Mouse (Mus musculus) left cerebral cortex, postnatal 14 days (tissue): ENCODE measurements at regions not wholly inside any gene's neighbourhood (a gene's known extent, or its start where the extent isn't known, plus 50 kb on each side); places are given as distances from the start of the nearest gene placed in this dataset.
A peak's percentile ranks its signal among the peaks of the same experiment; 100 is the strongest.

Experiments used
- DNase-seq, 2 experiments: peaks; one replicate each; pipeline ENCODE4 v3.0.0; 2021 to 2022; ENCODE audit warnings: low spot score in 2 of 2, mixed read lengths in 1 of 2
- intact Hi-C: fragments of 180-260 bp; cut with DNase I; formaldehyde crosslinking; loops from one replicate; pipeline ENCODE4 v1.15.1; 2025

DNA sequence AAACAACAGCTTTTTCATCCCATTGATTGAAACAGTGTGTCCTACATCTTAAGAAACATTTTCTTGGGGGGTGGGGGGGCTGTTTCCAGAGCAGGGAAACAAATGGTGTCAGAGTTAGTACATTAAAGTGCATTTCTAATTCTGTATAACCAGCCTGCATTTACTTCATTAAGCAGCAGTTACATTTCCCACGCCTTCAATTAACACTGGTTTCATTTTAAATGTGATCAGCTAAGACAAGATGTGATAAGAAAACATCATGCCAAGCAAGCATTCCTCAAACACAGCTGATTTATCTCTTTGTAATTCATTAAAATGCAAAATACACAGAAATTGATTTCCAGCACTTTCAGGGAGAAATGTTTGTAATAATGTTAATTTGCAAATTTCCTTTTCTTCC, 122.0 kb downstream of the Olfr1505 start:
- DNase-seq = no peak
- intact Hi-C loops = no loop called here

DNA sequence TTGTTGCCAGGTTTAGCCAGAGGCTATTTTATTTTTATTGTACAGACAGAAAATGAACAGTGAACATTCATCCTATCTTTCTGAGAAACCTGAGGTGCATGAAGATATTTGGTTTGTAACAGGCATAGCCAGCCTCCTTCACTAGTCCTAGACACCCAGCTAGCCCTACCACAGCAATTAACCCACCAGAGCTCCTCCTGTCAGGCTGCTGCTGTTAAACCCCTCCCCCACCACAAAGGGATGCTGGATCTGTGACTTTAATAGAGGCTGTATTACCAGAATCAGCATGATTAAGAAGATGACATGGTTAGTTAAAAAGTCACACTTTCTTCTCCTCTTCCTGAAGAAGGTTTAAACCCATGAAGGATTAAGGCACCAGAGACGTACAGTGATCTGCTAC, 122.5 kb downstream of the Olfr1505 start:
- intact Hi-C loops = no loop called here
- DNase-seq = no peak

DNA sequence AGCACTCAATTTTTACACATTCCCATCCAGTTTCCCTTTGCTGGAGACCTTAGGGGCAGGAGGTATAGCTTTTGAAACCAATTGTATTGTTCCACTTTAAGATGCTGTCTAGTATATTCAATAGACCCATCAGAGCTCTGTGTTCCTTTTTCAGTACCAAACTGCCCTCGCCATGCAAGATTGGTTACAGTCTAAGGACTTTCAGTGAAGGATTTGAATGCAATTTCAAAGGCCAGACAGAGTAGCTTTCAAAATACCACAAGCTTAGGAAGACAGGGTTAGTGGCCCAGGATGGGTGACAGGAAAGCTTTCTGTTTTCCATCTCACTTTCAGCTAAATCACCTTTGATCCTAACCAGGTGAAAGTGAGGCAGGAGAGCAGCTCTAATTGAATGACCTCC, 123.4 kb downstream of the Olfr1505 start:
- intact Hi-C loops = no loop called here
- no peak for DNase-seq

DNA sequence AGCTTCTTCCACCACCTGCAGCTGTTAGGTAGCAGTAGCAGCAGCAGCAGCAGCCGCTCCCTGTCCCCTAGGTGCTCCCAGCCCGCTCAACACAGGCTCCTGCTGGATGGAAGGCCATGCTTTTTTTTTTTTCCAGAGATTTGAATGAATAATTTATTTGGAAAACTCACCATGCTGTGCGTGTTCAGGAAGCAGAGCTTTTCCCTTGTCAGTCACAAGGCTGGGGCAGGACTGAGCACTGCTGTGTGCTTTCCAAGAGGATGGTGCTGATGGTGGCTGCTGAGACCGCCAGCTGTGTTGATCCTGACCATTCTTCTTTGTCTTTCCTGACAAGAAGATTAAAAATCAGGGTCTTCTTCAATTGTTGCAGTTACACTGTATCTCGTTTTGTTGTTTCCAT, 129.4 kb downstream of the Olfr1505 start:
- intact Hi-C loops = no loop called here
- DNase-seq = no peak

DNA sequence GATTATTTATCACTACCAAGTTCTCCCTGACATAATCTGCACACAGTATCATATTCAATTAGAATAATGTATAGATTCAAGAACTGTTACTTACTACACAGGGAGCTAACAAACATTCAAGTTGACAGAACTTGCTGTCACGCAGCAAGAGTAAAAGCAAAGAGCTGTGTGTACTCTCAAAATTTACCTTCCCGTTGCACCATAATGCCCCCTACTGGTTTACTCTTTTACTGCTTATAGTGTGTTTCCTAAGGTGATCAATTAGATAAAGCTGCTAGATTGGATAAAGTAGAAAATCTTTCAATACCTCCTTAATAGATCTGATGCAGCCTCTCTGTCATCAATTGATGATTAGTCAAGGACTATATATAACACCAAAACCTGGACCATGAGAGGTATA, 132.1 kb downstream of the Olfr1505 start:
- intact Hi-C loops = no loop called here
- no peak for DNase-seq

DNA sequence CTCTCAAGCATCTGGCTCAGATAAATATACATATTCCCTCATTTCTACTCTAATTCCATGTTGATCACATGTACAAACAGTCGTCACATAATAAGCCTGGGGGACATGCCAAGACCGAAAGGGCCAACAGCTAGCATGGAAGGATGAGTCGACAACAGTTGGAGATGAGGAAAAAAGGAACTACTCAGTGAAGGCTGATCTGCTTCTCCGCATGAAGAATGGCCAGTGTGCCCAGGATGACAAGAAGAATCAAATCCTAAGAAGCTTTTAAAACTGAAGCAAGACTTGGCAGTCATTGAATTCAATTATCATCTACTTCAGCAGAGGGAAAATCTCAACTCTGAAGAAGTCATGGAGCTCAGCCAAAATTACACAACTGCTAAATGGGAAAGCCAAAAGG, 138.7 kb downstream of the Olfr1505 start:
- DNase-seq = no peak
- intact Hi-C loops = no loop called here

DNA sequence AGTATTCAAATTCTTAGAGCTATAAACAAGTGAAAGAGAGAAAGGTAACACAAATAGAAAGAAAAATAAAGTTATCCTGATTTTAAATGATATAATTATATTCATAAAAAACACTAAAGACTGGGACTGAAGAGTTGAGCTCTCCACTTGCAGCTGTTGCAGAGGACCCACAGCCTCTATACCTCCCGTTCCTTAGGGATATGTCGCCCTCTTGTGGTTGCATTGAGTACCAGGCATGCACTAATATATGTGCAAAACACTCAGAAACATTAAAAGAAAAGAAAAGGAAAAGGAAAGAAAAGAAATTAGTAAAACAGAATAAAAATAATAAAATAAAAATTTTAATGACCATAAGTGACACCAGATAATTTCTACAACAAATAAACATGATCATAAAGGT, 167.2 kb downstream of the Olfr1505 start:
- intact Hi-C loops = no loop called here
- peak in 1 of 2 experiments; percentile 4 for DNase-seq

DNA sequence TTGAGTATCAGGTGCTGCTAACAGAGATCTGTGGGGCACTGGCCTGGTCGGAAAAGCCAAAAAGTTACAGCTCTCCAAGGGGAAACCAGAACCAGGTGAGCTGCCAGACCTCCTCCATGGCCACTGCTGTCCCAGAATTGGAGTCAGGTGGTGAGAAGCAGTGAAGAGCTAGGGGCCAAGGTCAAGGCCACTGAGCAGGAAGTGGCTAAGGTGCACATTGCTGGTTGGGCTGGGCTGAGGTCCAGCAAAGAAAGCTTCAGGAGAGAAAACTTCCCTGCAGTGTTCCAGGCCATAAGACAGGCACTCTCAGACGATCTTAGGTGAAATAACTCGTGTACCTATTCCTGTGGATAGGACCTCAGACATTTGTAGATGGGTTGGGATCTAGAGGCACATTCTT, 171.4 kb downstream of the Olfr1505 start:
- DNase-seq = no peak
- intact Hi-C loops = no loop called here

DNA sequence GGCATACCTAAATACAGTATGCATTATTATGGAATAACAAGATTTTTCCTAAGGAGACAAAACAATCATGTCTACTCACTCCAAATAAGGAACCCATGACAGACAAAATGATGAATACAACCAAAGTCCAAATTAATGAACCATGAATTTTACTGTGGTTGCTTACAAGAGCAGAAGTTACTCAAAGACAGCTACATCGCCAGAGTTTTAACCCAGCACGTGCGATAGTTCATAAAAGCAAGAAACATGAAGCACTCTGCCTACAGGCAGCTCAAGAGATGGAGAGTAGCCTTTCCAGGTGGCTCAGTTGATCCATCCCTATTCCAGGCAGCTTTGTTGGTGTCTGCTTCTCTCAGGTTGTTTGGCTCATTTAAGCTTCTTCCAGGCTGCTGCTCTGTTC, 176.8 kb downstream of the Olfr1505 start:
- DNase-seq = no peak
- intact Hi-C loops = no loop called here

DNA sequence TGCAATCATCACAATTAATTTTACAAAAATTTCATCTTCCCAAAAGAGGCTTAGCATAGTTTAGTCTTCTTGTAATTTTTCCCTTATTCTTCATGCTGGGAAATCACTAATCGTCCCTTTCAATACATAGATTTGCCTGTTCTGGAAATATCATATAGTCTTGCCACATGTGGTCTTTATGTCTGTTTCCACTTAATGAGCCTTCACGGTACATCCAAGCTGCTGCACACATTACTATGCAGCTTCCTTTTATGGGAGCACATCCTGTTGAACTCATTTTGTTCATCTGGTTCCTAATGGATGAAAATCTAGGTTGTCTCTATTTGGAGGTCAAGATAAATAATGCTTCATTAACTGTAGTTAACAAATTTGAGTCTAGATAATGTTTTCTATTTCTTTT, 180.9 kb downstream of the Olfr1505 start:
- no peak for DNase-seq
- intact Hi-C loops = no loop called here

DNA sequence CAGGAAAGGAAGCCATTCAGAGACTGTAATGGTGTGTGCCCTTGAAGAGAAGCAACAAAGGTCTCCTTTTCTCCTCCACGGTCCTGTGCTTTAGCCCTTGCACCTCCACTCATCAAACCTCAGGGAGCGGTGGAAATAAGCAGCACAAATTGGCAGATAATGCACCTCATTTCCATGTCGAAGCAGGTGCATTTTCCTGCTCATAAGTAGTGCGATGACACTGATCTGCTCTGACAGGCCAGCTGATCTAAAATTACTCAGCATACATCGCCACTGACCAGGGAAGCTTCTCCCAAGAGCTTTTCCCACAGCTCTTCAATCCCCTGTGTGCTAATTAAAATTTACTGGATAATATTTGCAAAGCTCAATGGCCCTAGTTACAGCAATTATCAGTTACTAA, 182.9 kb downstream of the Olfr1505 start:
- no peak for DNase-seq
- intact Hi-C loops = no loop called here

DNA sequence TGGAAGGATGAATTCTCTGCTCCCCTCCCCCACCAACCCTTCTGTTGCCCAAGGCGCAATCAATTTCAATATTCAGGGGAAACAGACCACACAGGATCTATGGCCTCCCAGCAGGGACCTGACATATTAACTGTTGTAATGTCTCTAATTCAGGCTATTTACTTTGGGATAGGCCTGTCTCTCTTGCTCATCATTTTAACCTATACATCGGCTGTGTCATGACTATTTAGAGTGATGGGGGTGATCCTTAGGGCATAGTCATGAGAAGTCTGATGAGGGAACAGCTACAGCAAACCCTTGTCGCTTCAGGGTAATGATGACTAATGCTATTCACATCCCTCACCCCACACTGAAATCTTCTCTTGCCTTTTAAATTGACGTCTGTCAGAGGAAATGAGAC, 195.8 kb downstream of the Olfr1505 start:
- DNase-seq = no peak
- intact Hi-C loops = no loop called here

DNA sequence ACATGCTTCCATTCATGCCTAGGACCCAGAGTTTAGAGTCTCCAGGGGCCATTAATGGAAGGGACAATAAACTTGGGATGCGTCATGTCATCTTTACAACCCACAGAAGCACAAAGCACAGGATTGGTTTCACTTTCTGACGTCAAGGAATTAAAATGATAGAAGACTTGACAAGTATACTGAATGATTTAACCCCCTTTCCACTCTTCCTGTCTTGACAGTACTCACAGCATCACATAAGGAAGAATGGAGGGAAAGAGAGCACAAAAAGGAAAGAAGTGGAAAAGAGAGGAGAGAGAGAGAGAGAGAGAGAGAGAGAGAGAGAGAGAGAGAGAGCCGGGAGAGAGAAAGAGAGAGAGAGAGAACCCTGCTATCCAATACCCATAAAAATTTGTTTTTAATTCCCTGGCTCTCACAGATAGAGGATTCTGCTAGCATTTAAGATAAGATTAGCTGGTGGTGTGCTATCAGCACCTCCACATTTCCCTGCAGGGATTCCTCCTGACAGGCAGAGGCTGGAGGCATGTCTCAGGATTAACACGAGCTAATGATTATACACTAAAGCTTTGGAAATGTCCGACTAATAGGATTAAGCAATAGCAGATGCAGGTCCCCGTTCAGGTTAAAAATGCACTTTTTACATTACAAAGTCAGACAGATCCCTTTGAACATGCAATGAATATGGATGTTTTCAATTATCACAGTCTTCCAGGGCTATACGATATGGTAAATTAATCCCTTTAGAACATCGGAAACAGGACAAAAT, 210.2 kb downstream of the Olfr1505 start:
- intact Hi-C loops = no loop called here
- no peak for DNase-seq

DNA sequence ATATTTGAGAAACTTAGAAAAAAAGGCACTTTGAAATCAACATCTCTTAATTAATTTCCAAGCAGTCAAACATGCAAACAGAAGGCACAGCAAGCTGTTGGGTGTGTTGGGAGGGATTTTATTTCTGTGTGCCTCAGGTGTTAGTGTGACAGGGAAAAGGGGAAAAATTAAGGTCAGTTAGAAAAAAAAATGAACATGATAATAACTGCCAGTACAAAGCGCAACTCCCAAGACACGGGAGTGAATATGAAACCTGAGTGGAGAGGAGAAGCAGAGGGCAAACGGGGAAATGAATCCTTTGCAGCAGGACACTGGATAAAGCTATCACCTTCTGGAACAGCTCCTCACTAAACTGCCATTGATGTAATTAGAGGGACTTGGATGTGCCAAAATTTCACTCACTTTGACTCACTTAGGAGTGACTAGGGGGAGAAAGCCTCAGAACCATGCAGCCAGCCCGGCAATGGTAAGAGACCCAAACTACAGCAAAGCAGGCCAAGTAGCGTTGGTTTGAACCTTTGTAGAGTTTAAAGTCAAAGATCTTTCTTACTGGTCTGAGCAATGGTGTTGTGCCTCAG, 211.0 kb downstream of the Olfr1505 start:
- no peak for DNase-seq
- intact Hi-C loops = no loop called here

DNA sequence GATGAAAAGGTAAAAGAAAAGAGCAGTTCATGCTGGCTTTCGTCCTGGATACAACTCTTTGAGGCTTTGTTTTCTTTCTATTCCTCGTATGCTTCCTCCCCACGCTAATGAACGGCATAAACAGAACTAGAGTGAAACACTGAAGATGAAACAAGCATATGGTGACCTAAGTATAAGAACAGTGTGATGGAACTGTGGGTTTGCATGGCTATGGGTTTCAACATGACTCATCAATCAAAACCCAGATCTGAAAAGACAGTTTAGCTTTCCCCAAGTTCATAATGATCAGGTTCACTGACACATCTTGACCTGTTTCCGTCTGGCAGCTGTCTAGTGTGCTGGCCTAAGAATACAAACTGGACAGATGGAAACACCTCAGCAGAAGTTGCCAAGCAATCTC, 211.7 kb downstream of the Olfr1505 start:
- intact Hi-C loops = no loop called here
- no peak for DNase-seq

DNA sequence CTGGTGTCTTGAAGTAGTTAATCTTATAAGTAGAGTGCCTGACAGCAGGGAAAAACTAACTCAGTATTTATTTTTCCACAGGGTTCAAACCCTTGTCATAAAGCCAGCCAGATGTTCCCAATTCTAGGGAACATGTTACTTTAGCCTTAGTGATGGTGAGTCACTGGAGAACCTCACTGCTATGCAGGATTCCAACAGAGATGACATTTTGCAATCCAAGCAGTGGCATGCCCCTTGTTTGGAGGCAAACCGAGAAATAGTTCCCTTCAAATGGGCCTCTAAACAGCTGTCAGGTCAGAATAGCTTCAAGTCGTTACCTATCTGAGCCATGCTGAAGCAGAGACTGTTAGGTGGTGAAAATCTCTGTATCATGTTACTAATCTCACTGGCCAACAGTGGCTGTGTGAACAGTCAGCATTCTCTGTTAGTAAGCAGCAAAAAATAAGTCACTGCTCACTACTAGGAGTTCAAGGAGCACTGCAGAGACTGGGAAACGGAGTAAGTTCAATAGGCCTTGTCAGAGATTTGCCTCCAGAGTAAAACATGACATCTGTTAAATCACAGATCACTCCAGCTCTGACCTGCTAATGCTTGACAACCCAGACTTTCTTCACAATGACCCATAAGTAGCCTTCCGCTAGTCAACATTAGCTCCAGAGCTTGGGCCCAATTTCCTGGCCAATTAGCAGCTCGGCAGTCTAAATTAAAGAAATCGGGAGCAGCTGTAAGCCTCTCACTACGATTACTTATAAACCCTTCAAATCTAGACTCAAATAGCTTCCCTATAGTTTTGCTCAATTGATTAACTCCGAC, 215.3 kb downstream of the Olfr1505 start:
- intact Hi-C loops = no loop called here
- no peak for DNase-seq

DNA sequence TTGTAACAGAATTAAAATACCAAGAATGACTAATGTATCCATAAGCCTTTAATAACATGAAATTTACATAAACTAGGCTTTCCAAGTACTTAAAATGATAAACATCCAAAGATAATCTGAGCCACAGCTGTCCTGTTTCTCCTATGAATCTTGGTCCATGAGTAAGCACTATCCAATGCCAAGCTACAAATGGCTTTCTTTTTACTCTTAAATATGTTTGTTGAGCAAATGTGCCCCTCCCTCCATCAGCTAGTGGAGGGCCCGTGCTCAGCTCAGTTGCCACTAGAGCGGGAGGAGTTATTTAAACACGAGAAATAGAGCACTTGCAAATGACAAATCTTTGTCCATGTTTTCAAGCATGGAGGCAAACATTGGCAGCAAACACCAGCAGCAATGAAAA, 247.9 kb downstream of the Olfr1505 start:
- intact Hi-C loops = no loop called here
- DNase-seq = no peak

DNA sequence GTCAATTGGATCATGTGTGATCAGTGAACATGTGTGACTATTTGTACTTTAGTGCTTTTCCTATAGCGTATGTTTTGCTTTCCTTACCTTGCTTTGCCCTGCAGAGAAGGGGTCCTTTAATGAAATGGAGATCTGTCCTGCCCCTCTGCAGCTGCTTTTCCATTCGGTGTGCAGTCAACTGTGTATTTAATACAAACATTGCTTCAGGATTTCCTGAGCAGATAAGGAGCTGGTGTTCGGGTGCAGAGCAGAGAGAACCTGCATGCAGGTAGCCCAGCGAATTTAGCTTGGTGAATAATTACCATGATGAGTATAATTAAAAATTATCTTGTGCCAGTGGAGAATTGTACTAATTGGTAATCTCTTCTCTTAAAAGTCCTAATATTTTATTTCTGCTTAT, 249.4 kb downstream of the Olfr1505 start:
- DNase-seq = no peak
- intact Hi-C loops = no loop called here

DNA sequence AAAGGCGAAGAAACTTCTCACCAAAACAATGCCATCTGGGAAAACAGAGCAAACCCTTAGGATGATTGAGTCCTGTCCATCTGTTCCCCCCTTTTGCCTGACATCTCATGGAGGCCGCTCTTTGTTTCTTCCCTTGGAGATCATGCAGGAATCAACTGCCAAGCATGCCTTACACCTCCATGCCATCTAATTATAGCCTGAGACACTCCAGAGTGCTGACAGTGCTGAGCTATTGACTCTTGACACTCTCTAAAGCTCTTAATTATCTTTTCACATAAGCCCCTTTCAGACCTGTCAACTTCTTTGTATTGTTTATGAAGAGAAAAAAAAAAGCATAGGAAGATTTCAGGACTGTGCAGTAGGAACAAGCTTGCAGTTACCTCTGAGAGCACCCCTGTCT, 252.4 kb downstream of the Olfr1505 start:
- DNase-seq = no peak
- intact Hi-C loops = no loop called here

DNA sequence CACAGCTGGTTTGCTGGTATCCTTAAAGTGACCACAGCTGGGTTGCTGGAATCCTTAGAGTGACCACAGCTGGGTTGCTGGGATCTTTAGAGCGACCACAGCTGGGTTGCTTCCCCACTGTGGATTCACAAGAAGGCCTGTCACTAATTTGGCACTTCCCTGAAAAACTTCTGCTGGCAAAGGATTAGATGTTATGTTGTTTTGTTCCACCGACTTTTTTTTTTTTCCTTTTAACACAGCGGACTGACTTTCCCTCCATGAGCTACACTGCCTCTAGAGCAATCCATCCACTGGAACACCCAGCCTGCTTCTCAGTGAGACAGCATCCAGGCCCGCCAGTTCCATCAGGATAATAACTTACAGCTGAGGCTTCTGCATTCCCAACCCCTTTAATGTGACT, 266.9 kb downstream of the Olfr1505 start:
- intact Hi-C loops = no loop called here

DNA sequence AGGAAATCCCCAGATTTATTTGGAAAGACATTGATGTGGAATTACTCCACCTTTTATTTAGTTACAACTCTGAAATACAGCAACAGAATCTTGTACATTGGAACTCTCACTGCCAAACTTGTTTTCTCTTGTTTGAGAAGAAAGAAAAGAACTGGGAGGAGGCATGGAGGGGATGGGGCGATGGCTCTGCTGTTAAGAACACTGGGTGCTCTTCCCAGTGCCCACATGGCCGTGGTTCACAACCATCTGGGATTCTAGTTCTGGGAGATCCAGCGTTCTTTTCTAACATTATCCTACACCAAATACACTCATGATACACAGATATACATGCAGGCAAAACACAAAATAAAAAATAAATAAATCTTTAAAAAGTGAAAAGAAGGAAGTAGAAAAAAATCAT, 267.6 kb downstream of the Olfr1505 start:
- intact Hi-C loops = no loop called here

More for the DNA sequence above, 266.9 kb downstream of the Olfr1505 start:
- DNase-seq = no peak

More for the DNA sequence above, 267.6 kb downstream of the Olfr1505 start:
- no peak for DNase-seq
